Mouse (Mus musculus): ENCODE results near the gene Asic3. TPM values are rescaled to one million over a fixed set of nuclear protein-coding genes. Genes with fewer than 3 reads are reported as not detected.

Gene Asic3
- total and polyA plus RNA-seq, 2 experiments from 2014 or later: 0.05 to 0.59 TPM

DNA sequence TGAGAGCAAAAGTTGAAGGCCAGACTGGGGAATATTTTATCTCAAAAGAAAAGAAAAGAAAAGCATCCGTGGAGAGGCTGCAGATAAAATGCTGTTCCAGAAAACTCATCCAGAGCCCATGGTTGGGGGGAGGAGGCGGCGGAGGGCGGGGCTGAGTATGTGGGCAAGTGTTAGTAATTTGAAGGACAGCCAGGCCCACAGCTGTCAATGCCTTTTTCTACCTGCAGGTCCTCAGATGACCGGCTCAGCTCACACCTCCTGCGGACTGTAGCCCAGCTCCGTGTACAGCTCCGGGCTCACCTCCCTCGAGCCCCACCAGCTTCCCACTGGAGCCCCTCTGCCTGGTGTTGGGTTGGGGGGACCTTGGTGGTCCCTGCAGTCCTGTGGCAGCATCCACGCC lies 13.5 kb upstream of the Asic3 start:
- Histone ChIP-seq H3K36me3 (ENCODE audit: insufficient read depth, low read length) (peaks cover 26% of the 10 kb centered on the region), H3K27me3 (ENCODE audit: insufficient read depth, low read length) (no peaks in the 10 kb centered on the region), H3K4me3 (ENCODE audit: low read depth, low read length) (no peak overlapping the region), H3K4me1 (ENCODE audit: insufficient read depth, low read length) (no peaks in the 10 kb centered on the region), H3K9ac (replicated peaks; ENCODE audit: low read length, poor library complexity, severe bottlenecking) (no peak overlapping the region), H3K27ac (ENCODE audit: low read depth, low read length) (no peak overlapping the region), H3K9me3 (ENCODE audit: low read length) (no peaks in the 10 kb centered on the region), H3K4me2 (ENCODE audit: low read depth, low read length, poor library complexity, severe bottlenecking) (no peak overlapping the region)
- no peak for TF ChIP-seq CTCF (IDR thresholded peaks at IDR 0.05)
- ATAC-seq (ENCODE audit: low FRiP score) (no peak), DNase-seq (ENCODE audit: low spot score) (no peak)
- 90% methylated on average over 10 of the region's 10 CpGs for WGBS

DNA sequence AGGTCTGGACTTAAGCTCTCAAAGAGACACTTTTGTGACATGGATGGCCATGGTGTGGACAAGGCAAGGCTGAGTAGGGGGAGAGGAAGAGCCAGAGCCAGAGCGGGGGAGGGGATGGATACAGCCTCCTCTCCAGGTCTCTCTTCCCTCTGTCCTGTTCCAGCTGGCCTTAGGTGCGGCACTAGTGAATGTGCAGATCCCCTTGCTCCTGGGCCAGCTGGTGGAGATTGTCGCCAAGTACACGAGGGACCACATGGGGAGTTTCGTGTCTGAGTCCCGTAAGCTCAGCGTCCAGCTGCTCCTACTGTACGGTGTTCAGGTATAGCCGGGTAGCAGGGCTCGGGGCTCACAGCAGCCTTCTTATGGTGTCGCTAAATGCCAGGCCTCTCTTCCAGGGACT lies 12.8 kb upstream of the Asic3 start:
- ATAC-seq (ENCODE audit: low FRiP score): no peak
- no peak overlapping the region for H3K9ac ChIP-seq (replicated peaks; ENCODE audit: low read length, poor library complexity, severe bottlenecking)
- H3K9me3 ChIP-seq (ENCODE audit: low read length): no peaks in the 10 kb centered on the region
- H3K4me3 ChIP-seq (ENCODE audit: low read depth, low read length): no peak overlapping the region
- H3K4me2 ChIP-seq (ENCODE audit: low read depth, low read length, poor library complexity, severe bottlenecking): no peak overlapping the region
- TF ChIP-seq CTCF (IDR thresholded peaks at IDR 0.05): no peak
- no peak overlapping the region for H3K27ac ChIP-seq (ENCODE audit: low read depth, low read length)
- no peaks in the 10 kb centered on the region for H3K27me3 ChIP-seq (ENCODE audit: insufficient read depth, low read length)
- WGBS: 92% methylated on average over 11 of the region's 11 CpGs
- no peaks in the 10 kb centered on the region for H3K4me1 ChIP-seq (ENCODE audit: insufficient read depth, low read length)
- H3K36me3 ChIP-seq (ENCODE audit: insufficient read depth, low read length): peaks cover 29% of the 10 kb centered on the region
- DNase-seq (ENCODE audit: low spot score): no peak

DNA sequence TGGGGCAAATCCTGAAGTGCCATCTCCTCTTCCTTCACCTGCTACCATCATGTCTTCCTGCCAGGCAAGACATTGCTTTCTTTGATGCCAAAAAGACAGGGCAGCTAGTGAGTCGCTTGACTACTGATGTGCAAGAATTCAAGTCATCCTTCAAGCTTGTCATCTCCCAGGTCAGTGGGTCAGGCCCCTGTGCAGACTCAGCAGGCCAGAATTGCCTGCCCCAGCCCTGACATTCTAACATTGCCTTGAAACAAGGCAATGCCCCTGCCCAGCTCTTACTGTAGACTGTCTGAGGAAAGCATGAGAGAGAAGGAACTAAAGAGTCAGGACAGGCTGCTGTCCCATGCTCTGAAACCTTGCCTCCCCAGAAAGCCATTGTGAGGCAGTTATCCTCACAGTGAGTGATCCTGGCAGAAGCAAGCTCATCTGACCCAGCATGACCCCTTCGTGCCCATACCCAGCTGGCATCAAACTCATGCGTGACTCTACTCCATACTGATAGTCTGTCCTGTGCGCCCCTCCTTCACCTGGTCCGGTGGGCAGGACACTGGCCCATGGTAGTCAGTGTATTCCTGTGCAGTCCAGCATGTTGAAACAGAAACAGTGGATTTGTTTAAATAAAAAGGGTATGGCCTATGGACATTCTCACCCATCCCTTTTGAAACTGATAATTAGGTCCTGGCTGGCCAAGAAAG lies 12.1 kb upstream of the Asic3 start:
- no peak for DNase-seq (ENCODE audit: low spot score)
- ATAC-seq (ENCODE audit: low FRiP score): peak; percentile 28; the same call in 1 of the 2 replicates
- no peaks in the 10 kb centered on the region for H3K27me3 ChIP-seq (ENCODE audit: insufficient read depth, low read length)
- no peak overlapping the region for H3K4me2 ChIP-seq (ENCODE audit: low read depth, low read length, poor library complexity, severe bottlenecking)
- H3K36me3 ChIP-seq (ENCODE audit: insufficient read depth, low read length): peaks cover 29% of the 10 kb centered on the region
- H3K4me1 ChIP-seq (ENCODE audit: insufficient read depth, low read length): no peaks in the 10 kb centered on the region
- no peak overlapping the region for H3K9ac ChIP-seq (replicated peaks; ENCODE audit: low read length, poor library complexity, severe bottlenecking)
- no peak overlapping the region for H3K4me3 ChIP-seq (ENCODE audit: low read depth, low read length)
- 95% methylated on average over 5 of the region's 5 CpGs for WGBS
- TF ChIP-seq CTCF (IDR thresholded peaks at IDR 0.05): no peak
- no peaks in the 10 kb centered on the region for H3K9me3 ChIP-seq (ENCODE audit: low read length)
- H3K27ac ChIP-seq (ENCODE audit: low read depth, low read length): no peak overlapping the region

DNA sequence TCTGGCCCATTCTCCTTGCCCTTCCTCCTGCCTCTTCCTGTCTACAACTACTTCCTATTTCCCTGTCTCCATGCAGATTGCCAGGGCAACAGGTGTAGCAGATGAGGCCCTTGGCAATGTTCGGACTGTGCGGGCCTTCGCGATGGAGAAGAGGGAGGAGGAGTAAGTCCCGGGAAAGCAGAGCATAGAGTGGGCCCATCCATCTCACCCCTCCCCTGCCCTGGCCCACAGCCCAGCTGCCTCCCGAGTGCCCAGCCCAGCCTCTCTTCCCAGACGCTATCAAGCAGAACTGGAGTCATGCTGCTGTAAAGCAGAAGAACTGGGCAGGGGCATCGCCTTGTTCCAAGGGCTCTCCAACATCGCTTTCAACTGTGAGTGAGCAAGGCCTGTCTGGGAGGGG lies 11.2 kb upstream of the Asic3 start:
- no peak for TF ChIP-seq CTCF (IDR thresholded peaks at IDR 0.05)
- H3K9me3 ChIP-seq (ENCODE audit: low read length): no peaks in the 10 kb centered on the region
- H3K4me3 ChIP-seq (ENCODE audit: low read depth, low read length): no peak overlapping the region
- no peak overlapping the region for H3K9ac ChIP-seq (replicated peaks; ENCODE audit: low read length, poor library complexity, severe bottlenecking)
- H3K36me3 ChIP-seq (ENCODE audit: insufficient read depth, low read length): peaks cover 29% of the 10 kb centered on the region
- WGBS: 74% methylated on average over 9 of the region's 9 CpGs
- DNase-seq (ENCODE audit: low spot score) (peak; percentile 59), ATAC-seq (ENCODE audit: low FRiP score) (peak; percentile 8; the same call in 1 of the 2 replicates)
- no peak overlapping the region for H3K4me2 ChIP-seq (ENCODE audit: low read depth, low read length, poor library complexity, severe bottlenecking)
- H3K4me1 ChIP-seq (ENCODE audit: insufficient read depth, low read length): no peaks in the 10 kb centered on the region
- H3K27me3 ChIP-seq (ENCODE audit: insufficient read depth, low read length): no peaks in the 10 kb centered on the region
- H3K27ac ChIP-seq (ENCODE audit: low read depth, low read length): no peak overlapping the region

DNA sequence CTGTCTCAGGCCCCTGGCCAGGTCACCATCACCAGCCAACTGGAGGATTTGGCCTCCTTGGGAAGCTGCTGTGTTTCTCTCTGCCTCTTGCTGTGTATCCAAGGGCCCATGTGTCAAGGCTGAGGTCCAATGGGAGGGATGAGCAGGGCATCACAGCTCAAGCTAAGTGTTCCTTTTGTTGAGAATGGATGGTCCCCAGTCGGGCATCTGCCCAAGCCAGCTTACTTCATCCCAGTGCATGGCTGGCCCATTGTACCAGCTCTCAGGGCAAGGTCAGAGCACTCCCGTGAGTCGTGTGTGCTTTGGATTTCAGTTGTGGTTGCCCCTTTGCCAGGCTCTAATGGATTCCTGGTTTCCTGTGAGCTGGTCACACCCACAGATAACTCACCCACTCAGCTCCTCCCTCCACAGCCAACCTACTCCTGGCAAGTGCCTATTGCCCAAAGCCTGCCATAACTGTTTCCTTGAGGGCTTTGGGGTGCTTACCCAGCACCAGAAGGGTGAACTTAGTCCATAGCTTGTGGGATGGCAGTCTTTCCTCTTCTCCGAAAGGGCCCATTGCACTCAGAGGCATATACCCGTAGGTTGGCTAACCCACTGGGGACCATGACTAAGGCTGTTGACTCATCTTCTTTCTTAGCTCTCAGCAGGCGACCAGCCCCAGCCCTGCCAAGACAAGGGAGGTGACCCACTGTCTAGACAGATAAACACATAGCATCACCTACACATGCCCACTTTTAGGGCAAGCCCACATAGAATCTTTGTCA lies 8.4 kb upstream of the Asic3 start:
- no peaks in the 10 kb centered on the region for H3K9me3 ChIP-seq (ENCODE audit: low read length)
- H3K9ac ChIP-seq (replicated peaks; ENCODE audit: low read length, poor library complexity, severe bottlenecking): no peak overlapping the region
- peaks cover 28% of the 10 kb centered on the region for H3K36me3 ChIP-seq (ENCODE audit: insufficient read depth, low read length)
- H3K4me2 ChIP-seq (ENCODE audit: low read depth, low read length, poor library complexity, severe bottlenecking): no peak overlapping the region
- H3K27me3 ChIP-seq (ENCODE audit: insufficient read depth, low read length): no peaks in the 10 kb centered on the region
- H3K4me1 ChIP-seq (ENCODE audit: insufficient read depth, low read length): no peaks in the 10 kb centered on the region
- TF ChIP-seq CTCF (IDR thresholded peaks at IDR 0.05): no peak
- DNase-seq (ENCODE audit: low spot score) (no peak), ATAC-seq (ENCODE audit: low FRiP score) (no peak)
- WGBS: 80% methylated on average over 6 of the region's 6 CpGs
- no peak overlapping the region for H3K27ac ChIP-seq (ENCODE audit: low read depth, low read length)
- no peak overlapping the region for H3K4me3 ChIP-seq (ENCODE audit: low read depth, low read length)

DNA sequence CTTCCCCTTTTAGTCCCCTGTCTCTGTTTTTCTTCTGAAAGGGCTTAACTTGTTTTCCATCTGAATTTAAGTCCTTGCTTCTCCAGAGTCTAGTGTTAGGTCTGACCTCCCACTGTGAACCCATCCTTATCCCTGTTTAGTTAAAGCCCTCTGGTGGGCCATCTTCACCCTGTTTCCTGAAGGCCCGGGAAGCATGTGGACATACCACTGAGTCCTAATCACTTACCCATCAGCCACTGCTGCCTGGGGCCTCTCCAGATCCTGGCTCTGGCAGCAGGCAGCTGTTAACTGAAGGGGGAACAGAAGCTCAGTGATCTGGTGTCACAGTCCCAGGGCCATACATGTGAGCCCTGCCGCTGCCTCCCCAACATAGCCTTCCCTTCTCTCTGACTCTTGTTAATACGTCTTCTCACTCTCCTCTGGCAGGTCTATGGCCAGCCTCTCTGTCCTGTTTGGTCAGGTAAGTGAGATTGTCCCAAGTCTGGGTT lies 7.8 kb upstream of the Asic3 start:
- Histone ChIP-seq H3K27me3 (ENCODE audit: insufficient read depth, low read length) (no peaks in the 10 kb centered on the region), H3K4me2 (ENCODE audit: low read depth, low read length, poor library complexity, severe bottlenecking) (no peak overlapping the region), H3K27ac (ENCODE audit: low read depth, low read length) (no peak overlapping the region), H3K9me3 (ENCODE audit: low read length) (no peaks in the 10 kb centered on the region), H3K36me3 (ENCODE audit: insufficient read depth, low read length) (peaks cover 24% of the 10 kb centered on the region), H3K4me1 (ENCODE audit: insufficient read depth, low read length) (no peaks in the 10 kb centered on the region), H3K9ac (replicated peaks; ENCODE audit: low read length, poor library complexity, severe bottlenecking) (no peak overlapping the region), H3K4me3 (ENCODE audit: low read depth, low read length) (no peak overlapping the region)
- TF ChIP-seq CTCF (IDR thresholded peaks at IDR 0.05): no peak
- DNase-seq (ENCODE audit: low spot score) (no peak), ATAC-seq (ENCODE audit: low FRiP score) (no peak)
- 70% methylated on average over 3 of the region's 3 CpGs for WGBS
